Mouse (Mus musculus) G1E (cell line): ENCODE results near the gene Shtn1.

Experiments used
- CTCF ChIP-seq: IDR thresholded peaks from 2 replicates; pipeline ENCODE4 v1.5.1; 2012; ENCODE audit warnings: low read depth, low read length, inconsistent platforms, mixed read lengths
- GATA1 ChIP-seq: IDR thresholded peaks from 2 replicates; pipeline ENCODE4 v1.6.1; 2012; ENCODE audit warnings: borderline replicate concordance, low read length, inconsistent platforms, mixed read lengths
- GATA2 ChIP-seq: IDR thresholded peaks from 2 replicates; pipeline ENCODE4 v1.6.1; 2012; ENCODE audit warnings: low read depth, low read length, inconsistent platforms, borderline replicate concordance
- POLR2AphosphoS5 ChIP-seq: IDR thresholded peaks from 2 replicates; pipeline ENCODE4 v1.6.1; 2012; ENCODE audit warnings: low read depth, low read length, inconsistent platforms; ENCODE audit not compliant: insufficient replicate concordance
- TAL1 ChIP-seq: conservative IDR thresholded peaks from 2 replicates; pipeline ENCODE4 v1.6.1; 2012; ENCODE audit warnings: low read depth, low read length, inconsistent platforms, mixed read lengths

GRCm38 (mm10) chr19:59074841-59075471 is 944 bp downstream of the Shtn1 start:
- TF ChIP-seq POLR2AphosphoS5 = no peak
- no peak for TF ChIP-seq GATA1
- no peak for TF ChIP-seq CTCF
- no peak for TF ChIP-seq TAL1
- no peak for TF ChIP-seq GATA2
